Mouse (Mus musculus): ENCODE measurements at regions not wholly inside any gene's neighbourhood (a gene's known extent, or its start where the extent isn't known, plus 50 kb on each side); places are given as distances from the start of the nearest gene placed in this dataset.
"Not testable (repeated sequence)": the region's sequence is repeated elsewhere in the genome, so short reads cannot be mapped to it uniquely, and the experiment has no call there.

DNA sequence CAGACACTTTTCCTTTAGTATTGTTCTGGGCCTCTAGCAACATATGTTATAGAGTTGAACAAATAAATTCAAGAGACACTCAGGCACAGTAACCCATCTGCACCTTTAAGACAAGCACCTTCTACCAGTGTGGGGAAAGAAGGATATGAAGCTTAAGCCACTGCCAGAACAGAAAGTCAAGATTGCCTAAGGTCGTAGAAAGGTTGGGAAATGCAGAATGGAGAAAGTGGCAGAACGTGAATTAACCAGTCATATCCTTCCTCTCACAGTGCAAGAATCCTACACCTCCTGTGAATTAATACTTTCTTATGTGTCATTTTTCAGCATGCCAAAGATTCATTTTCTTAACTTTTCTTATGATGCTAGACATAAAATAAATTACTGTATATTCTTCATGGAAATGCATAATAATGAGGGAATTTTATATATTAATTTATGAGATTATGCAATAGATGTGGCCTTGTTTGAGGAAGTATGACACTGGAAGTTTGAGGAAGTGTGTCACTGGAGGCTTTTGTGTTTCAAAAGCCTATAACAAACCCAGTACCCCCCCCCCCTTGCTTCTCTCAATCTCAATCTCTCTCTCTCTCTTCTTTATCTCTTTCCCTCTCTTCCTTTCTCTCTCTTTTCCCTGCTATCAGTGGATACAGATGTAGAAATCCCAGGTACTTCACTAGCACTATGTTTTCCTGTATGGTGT is 361.6 kb upstream of the Edil3 start:
- no peak for DNase-seq (ENCODE audit: low read depth, low spot score)

- no peak for DNase-seq (ENCODE audit: low read depth, low spot score)
Observed at GRCm38 (mm10) chr13:88490104-88490503, 331.2 kb upstream of the Edil3 start.

GRCm38 (mm10) chr13:88510850-88511554 is 310.3 kb upstream of the Edil3 start:
- DNase-seq (ENCODE audit: low read depth, low spot score), result no peak

- DNase-seq (ENCODE audit: low read depth, low spot score), result no peak
Observed at GRCm38 (mm10) chr13:88534796-88535195, 286.5 kb upstream of the Edil3 start.

DNA sequence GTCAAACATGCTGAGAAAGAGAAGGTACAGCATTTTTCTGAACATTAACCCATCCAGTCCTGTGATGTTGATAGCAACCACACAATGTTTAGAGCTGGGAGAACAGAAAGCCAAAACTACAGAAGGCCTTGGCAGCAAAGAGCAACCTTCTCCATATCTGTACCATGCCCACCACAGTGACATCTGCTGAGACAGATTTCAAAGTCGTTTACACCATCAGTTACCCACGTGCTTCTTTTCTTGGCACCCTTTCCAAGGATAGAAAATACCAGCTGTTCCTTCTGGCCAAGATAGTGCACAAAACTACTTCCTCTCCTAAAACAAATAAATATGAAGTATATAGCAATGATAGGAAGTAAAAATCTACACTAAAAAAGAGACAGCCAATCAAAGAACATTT is 266.8 kb upstream of the Edil3 start:
- DNase-seq (ENCODE audit: low read depth, low spot score), result no peak

- DNase-seq (ENCODE audit: low read depth, low spot score), result no peak
Observed at GRCm38 (mm10) chr13:88564978-88565377, 256.3 kb upstream of the Edil3 start.

GRCm38 (mm10) chr13:88602244-88602643 is 219.0 kb upstream of the Edil3 start:
- DNase-seq (ENCODE audit: low read depth, low spot score), result no peak

DNA sequence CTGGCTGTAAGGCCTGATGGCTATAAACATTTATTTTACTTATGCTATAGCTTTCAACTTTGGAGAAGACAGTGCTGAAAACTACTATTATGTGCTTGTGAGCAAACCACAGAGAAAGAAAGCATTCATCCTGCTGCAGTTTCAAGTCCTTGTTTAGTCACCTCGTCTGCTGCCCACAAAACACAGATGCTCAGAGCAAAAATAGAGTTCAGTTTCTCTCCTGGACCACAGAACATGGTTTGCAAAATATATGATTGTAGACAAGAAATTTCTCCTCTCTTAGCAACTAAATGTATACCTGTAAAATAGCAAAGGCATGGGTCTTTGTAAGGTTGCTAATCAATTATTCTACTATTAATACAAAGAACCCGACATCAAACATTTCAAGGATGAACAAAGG is 210.7 kb upstream of the Edil3 start:
- DNase-seq (ENCODE audit: low read depth, low spot score), result no peak

- no peak for DNase-seq (ENCODE audit: low read depth, low spot score)
Observed at GRCm38 (mm10) chr13:88613231-88613630, 208.0 kb upstream of the Edil3 start.

GRCm38 (mm10) chr13:88650135-88650534 is 171.1 kb upstream of the Edil3 start:
- no peak for DNase-seq (ENCODE audit: low read depth, low spot score)

GRCm38 (mm10) chr13:88651036-88651435 is 170.2 kb upstream of the Edil3 start:
- no peak for DNase-seq (ENCODE audit: low read depth, low spot score)

DNA sequence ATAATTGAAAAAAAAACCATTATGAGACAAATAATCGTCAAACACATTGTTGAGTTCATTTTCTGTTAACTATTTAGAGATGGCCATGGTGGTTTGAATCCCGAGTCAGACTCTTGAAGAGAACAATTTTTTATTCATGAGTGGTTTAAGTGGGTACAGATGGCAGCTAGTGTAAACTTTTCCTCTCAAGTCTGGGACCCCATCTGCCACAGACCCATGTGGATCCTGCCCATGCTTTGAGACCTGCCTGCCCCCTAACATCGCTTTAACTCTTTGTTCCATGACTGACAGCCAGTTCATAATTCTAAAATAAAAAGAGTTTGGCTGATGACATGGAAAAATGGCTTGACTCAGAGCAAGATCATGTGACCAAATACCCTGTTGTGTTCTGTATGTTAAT is 166.2 kb upstream of the Edil3 start:
- no peak for DNase-seq (ENCODE audit: low read depth, low spot score)

- no peak for DNase-seq (ENCODE audit: low read depth, low spot score)
Observed at GRCm38 (mm10) chr13:88675835-88676234, 145.4 kb upstream of the Edil3 start.

- DNase-seq (ENCODE audit: low read depth, low spot score), result peak; percentile 4
Observed at GRCm38 (mm10) chr13:88704526-88704925, 116.7 kb upstream of the Edil3 start.

GRCm38 (mm10) chr13:88729626-88730025 is 91.6 kb upstream of the Edil3 start:
- not testable (repeated sequence) for DNase-seq (ENCODE audit: low read depth, low spot score)

DNA sequence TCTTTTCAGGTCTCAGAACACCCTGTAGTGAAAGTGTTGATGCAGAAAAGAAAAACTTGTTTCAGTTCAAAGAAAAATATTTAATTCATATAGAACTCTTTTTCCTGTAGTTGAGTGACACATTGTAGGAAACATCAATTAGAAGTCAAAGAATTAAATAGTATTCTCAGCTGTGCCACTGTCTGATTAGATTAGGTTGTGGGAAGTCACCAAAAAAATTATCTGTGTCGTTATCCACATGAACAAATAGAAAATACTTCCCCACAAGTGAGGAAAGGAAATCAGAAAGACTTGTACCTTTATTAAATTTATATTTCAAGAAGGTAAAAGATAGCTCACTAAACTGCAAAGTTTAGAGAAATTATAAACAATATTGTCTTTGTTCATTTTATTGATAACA is 71.4 kb upstream of the Edil3 start:
- no peak for DNase-seq (ENCODE audit: low read depth, low spot score)

Measured in embryo, embryonic 11.5 days (tissue).